Mouse (Mus musculus): ENCODE data around the gene H2al2a.

The H2al2a gene

GRCm38 (mm10) chr2:17996858-17997257 lies at the start of gene H2al2a:
Gene H2al2a, minus strand, starts transcription at chr2:17996958.
- no peak for DNase-seq (ENCODE audit: low spot score)

- DNase-seq (ENCODE audit: low spot score), result no peak
Measured at GRCm38 (mm10) chr2:18046186-18046585, 49.4 kb upstream of the H2al2a start.

GRCm38 (mm10) chr2:18045781-18046181 lies 49.0 kb upstream of the H2al2a start:
- no peak for DNase-seq (ENCODE audit: low spot score)

- no peak for DNase-seq (ENCODE audit: low spot score)
Measured at GRCm38 (mm10) chr2:18045143-18045780, 48.5 kb upstream of the H2al2a start.

GRCm38 (mm10) chr2:18041199-18041885 lies 44.6 kb upstream of the H2al2a start:
- DNase-seq (ENCODE audit: low spot score), result no peak

- DNase-seq (ENCODE audit: low spot score), result no peak
Measured at GRCm38 (mm10) chr2:18040347-18041160, 43.8 kb upstream of the H2al2a start.

- DNase-seq (ENCODE audit: low spot score), result no peak
Measured at GRCm38 (mm10) chr2:18039566-18040290, 43.0 kb upstream of the H2al2a start.

GRCm38 (mm10) chr2:18038895-18039371 lies 42.2 kb upstream of the H2al2a start:
- DNase-seq (ENCODE audit: low spot score), result no peak

- no peak for DNase-seq (ENCODE audit: low spot score)
Measured at GRCm38 (mm10) chr2:18038141-18038752, 41.5 kb upstream of the H2al2a start.

GRCm38 (mm10) chr2:18037491-18037890 lies 40.7 kb upstream of the H2al2a start, which contains the start of gene A930004D18Rik:
Gene A930004D18Rik, minus strand, starts transcription at chr2:18037737.
- no peak for DNase-seq (ENCODE audit: low spot score)

GRCm38 (mm10) chr2:18034371-18035250 lies 37.9 kb upstream of the H2al2a start:
- DNase-seq (ENCODE audit: low spot score), result no peak

- no peak for DNase-seq (ENCODE audit: low spot score)
Measured at GRCm38 (mm10) chr2:18033166-18034108, 36.7 kb upstream of the H2al2a start.

- no peak for DNase-seq (ENCODE audit: low spot score)
Measured at GRCm38 (mm10) chr2:18032538-18032895, 35.8 kb upstream of the H2al2a start.

GRCm38 (mm10) chr2:18031831-18032537 lies 35.2 kb upstream of the H2al2a start:
- peak; percentile 54 for DNase-seq (ENCODE audit: low spot score)

- peak; percentile 29 for DNase-seq (ENCODE audit: low spot score)
Measured at GRCm38 (mm10) chr2:18031271-18031821, 34.6 kb upstream of the H2al2a start.

GRCm38 (mm10) chr2:18030581-18030980 lies 33.8 kb upstream of the H2al2a start:
- no peak for DNase-seq (ENCODE audit: low spot score)

GRCm38 (mm10) chr2:18029656-18030055 lies 32.9 kb upstream of the H2al2a start:
- DNase-seq (ENCODE audit: low spot score), result no peak

Data from ovary, postnatal 10 days (tissue).